Mouse (Mus musculus): Measurements from ENCODE around the gene Mapk1.

DNA sequence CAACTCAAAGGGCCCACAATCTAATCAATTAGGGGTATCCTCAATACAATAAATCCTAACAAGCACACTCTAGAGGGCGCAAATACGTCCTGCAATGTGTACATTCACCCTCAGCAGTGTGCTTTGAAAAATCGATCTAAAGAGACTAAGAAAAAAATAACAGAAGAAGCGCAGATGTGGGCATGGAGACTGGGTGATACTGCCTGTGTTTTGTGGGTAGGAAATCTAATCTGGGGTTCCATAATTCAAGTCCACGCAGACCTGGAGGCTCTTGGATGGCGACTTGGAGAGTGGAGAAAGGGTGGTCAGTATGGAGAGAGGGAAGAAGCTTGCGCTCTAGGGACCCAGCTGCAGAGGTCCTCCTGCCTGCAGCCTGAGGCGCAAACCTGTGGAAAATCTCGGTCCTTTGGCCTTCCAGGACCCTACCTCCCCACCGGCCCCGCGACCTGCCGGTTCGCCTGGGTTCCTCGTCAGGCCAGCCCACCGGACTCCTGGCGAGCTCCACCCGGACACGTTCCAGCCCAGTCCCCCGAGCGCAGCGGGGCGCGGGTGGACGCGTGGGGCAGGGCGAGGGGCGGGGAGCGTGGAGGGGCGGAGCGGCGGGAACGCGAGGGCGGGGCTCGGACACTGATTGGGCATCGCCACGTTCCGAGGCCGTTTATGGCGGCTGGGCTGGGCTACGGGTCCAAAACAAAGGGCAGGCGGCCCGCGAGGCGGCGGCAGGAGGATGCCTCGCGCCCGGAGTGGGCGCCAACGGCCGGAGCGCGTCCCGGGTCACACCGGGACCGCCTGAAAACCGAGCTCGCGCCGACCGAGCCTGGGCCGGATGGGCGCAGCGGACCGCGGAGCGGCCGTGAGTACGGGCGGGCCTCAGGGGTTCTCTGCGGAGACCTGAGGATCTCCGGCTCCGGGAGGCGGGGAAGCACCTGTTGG, 86.6 kb downstream of the Mapk1 start, which contains the start of gene Ypel1:
- TF ChIP-seq POLR2A (IDR thresholded peaks at IDR 0.05; ENCODE audit: low read depth, low read length) (no peak; the same call in 1 of the 2 replicates), CTCF (IDR thresholded peaks at IDR 0.05; ENCODE audit: borderline replicate concordance, insufficient read depth, low read length) (no peak)

Measured in embryonic fibroblast, embryonic 13.5 days (primary cell).